Mouse (Mus musculus) embryonic facial prominence, embryonic 10.5 days (tissue): Measurements from ENCODE around the gene Eif4a3. TPM values are rescaled to one million over a fixed set of nuclear protein-coding genes. Genes with fewer than 3 reads are reported as not detected.
"Not testable (repeated sequence)": the region's sequence is repeated elsewhere in the genome, so short reads cannot be mapped to it uniquely, and the experiment has no call there.

Experiments used
- DNase-seq: peaks from one replicate; pipeline ENCODE4 v3.0.0-alpha.2; 2017; ENCODE audit warnings: low spot score
- H3K27ac ChIP-seq: fragments of 300-500 bp; sonication (generic); replicated peaks from 2 replicates; pipeline ENCODE4 v1.5.1; 2016; ENCODE audit warnings: mild to moderate bottlenecking
- H3K27me3 ChIP-seq: fragments of 300-500 bp; sonication (generic); replicated peaks from 2 replicates; pipeline ENCODE4 v1.6.1; 2016; ENCODE audit warnings: low read depth, mild to moderate bottlenecking; ENCODE audit not compliant: poor library complexity, severe bottlenecking
- H3K36me3 ChIP-seq: fragments of 300-500 bp; sonication (generic); replicated peaks from 2 replicates; pipeline ENCODE4 v1.6.1; 2016; ENCODE audit warnings: mild to moderate bottlenecking, moderate library complexity
- H3K4me1 ChIP-seq: fragments of 300-500 bp; sonication (generic); 2 replicates; pipeline ENCODE4 v1.6.1; 2016
- H3K4me3 ChIP-seq: fragments of 300-500 bp; sonication (generic); 2 replicates; pipeline ENCODE4 v1.5.1; 2016; ENCODE audit warnings: mild to moderate bottlenecking, moderate library complexity
- H3K9me3 ChIP-seq: fragments of 300-500 bp; sonication (generic); 2 replicates; pipeline ENCODE4 v1.6.1; 2016; ENCODE audit warnings: mild to moderate bottlenecking
- WGBS: fragments of 180-500 bp; shearing (Covaris S2); methylation state at CpG from one replicate; pipeline ENCODE4 v1.1.7; 2016; 5-methylcytosine and 5-hydroxymethylcytosine counted together
- polyA plus RNA-seq: library from polyadenylated mRNA; unstranded; fragments of >200 nt; fragmentation: Nextera tagmentation; extraction: Ambion mirVana; gene quantifications from 2 replicates; pipeline ENCODE4 v1.2.1, GENCODE M21; 2016

Gene Eif4a3
- polyA plus RNA-seq, 1 experiment from 2014 or later: 465 TPM

GRCm38 (mm10) chr11:119287207-119287992, 12.5 kb downstream of the Eif4a3 start:
- Histone ChIP-seq H3K4me3 (no peak overlapping the region), H3K27ac (no peak overlapping the region), H3K36me3 (peaks cover 92% of the 10 kb centered on the region), H3K27me3 (no peaks in the 10 kb centered on the region), H3K9me3 (no peaks in the 10 kb centered on the region), H3K4me1 (0 out of 2 replicates have a peak, but pooled peaks cover 2% of the 10 kb centered on the region)
- WGBS: 91% methylated on average over 20 of the region's 20 CpGs
- no peak for DNase-seq

- Histone ChIP-seq H3K27me3 (no peaks in the 10 kb centered on the region), H3K9me3 (no peaks in the 10 kb centered on the region), H3K4me1 (0 out of 2 replicates have a peak, but pooled peaks cover 2% of the 10 kb centered on the region), H3K4me3 (no peak overlapping the region), H3K27ac (no peak overlapping the region), H3K36me3 (peaks cover 87% of the 10 kb centered on the region)
- DNase-seq: no peak
- 72% methylated on average over 9 of the region's 9 CpGs for WGBS
These were observed 13.9 kb downstream of the Eif4a3 start for GRCm38 (mm10) chr11:119285791-119286527.

- H3K4me3 ChIP-seq: no peak overlapping the region
- no peak overlapping the region for H3K27ac ChIP-seq
- H3K27me3 ChIP-seq: no peaks in the 10 kb centered on the region
- H3K9me3 ChIP-seq: no peaks in the 10 kb centered on the region
- H3K36me3 ChIP-seq: peaks cover 42% of the 10 kb centered on the region
- WGBS: 84% methylated on average over 15 of the region's 15 CpGs
- H3K4me1 ChIP-seq: 0 out of 2 replicates have a peak, but pooled peaks cover 2% of the 10 kb centered on the region
- no peak for DNase-seq
These were observed 18.9 kb downstream of the Eif4a3 start for GRCm38 (mm10) chr11:119281030-119281429.

- H3K27ac ChIP-seq: no peak overlapping the region
- no peak for DNase-seq
- no peak overlapping the region for H3K4me3 ChIP-seq
- no peaks in the 10 kb centered on the region for H3K27me3 ChIP-seq
- peaks cover 16% of the 10 kb centered on the region for H3K4me1 ChIP-seq
- H3K36me3 ChIP-seq: peaks cover 33% of the 10 kb centered on the region
- H3K9me3 ChIP-seq: no peaks in the 10 kb centered on the region
- WGBS: 91% methylated on average over 8 of the region's 8 CpGs
These were observed 26.5 kb downstream of the Eif4a3 start for GRCm38 (mm10) chr11:119273186-119273930.

- Histone ChIP-seq H3K4me1 (peaks cover 25% of the 10 kb centered on the region), H3K36me3 (peaks cover 33% of the 10 kb centered on the region)
- 65% methylated on average over 3 of the region's 3 CpGs for WGBS
- not testable (repeated sequence) for DNase-seq, H3K27me3 ChIP-seq, H3K4me3 ChIP-seq, H3K27ac ChIP-seq, H3K9me3 ChIP-seq
These were observed 27.4 kb downstream of the Eif4a3 start for GRCm38 (mm10) chr11:119272492-119272891.

GRCm38 (mm10) chr11:119268557-119269195, 31.2 kb downstream of the Eif4a3 start:
- Histone ChIP-seq H3K36me3 (peaks cover 19% of the 10 kb centered on the region), H3K4me3 (peak overlapping the region; percentile 75), H3K27me3 (no peaks in the 10 kb centered on the region), H3K4me1 (peaks cover 29% of the 10 kb centered on the region), H3K9me3 (no peaks in the 10 kb centered on the region), H3K27ac (no peak overlapping the region)
- WGBS: 81% methylated on average over 16 of the region's 16 CpGs
- no peak for DNase-seq

GRCm38 (mm10) chr11:119267768-119268556, 31.9 kb downstream of the Eif4a3 start, which contains the start of gene Gaa:
TSS of gene Gaa (plus strand) at chr11:119267887.
- H3K27ac ChIP-seq: peak within 1 kb of the TSS; percentile 82

GRCm38 (mm10) chr11:119267241-119267674, 32.6 kb downstream of the Eif4a3 start:
- 52% methylated on average over 6 of the region's 6 CpGs for WGBS
- Histone ChIP-seq H3K27ac (no peak overlapping the region), H3K4me1 (peaks cover 29% of the 10 kb centered on the region), H3K27me3 (no peaks in the 10 kb centered on the region), H3K9me3 (no peaks in the 10 kb centered on the region), H3K4me3 (peak overlapping the region; percentile 75), H3K36me3 (peaks cover 19% of the 10 kb centered on the region)
- DNase-seq: no peak

More at GRCm38 (mm10) chr11:119267768-119268556, 31.9 kb downstream of the Eif4a3 start, which contains the start of gene Gaa:
- H3K9me3 ChIP-seq: no peaks in the 10 kb centered on the region
- peak within 1 kb of the TSS; percentile 75 for H3K4me3 ChIP-seq
- H3K27me3 ChIP-seq: no peaks in the 10 kb centered on the region
- WGBS: 4% methylated on average over 52 of the region's 52 CpGs
- peak; percentile 96 for DNase-seq
- peaks cover 15% of the 10 kb centered on the region; the same call in 1 of the 2 replicates for H3K36me3 ChIP-seq
- peaks cover 29% of the 10 kb centered on the region for H3K4me1 ChIP-seq

GRCm38 (mm10) chr11:119265811-119266210, 34.1 kb downstream of the Eif4a3 start:
- H3K4me3 ChIP-seq: no peak overlapping the region
- H3K27me3 ChIP-seq: no peaks in the 10 kb centered on the region
- peaks cover 20% of the 10 kb centered on the region for H3K4me1 ChIP-seq
- no peak for DNase-seq
- H3K27ac ChIP-seq: no peak overlapping the region
- WGBS: 76% methylated on average over 7 of the region's 7 CpGs
- peaks cover 30% of the 10 kb centered on the region for H3K36me3 ChIP-seq
- no peaks in the 10 kb centered on the region for H3K9me3 ChIP-seq

- DNase-seq: no peak
- H3K27ac ChIP-seq: no peak overlapping the region
- H3K27me3 ChIP-seq: no peaks in the 10 kb centered on the region
- 93% methylated on average over 13 of the region's 13 CpGs for WGBS
- H3K4me3 ChIP-seq: no peak overlapping the region
- peaks cover 44% of the 10 kb centered on the region for H3K36me3 ChIP-seq
- H3K4me1 ChIP-seq: peaks cover 20% of the 10 kb centered on the region
- no peaks in the 10 kb centered on the region for H3K9me3 ChIP-seq
These were observed 35.5 kb downstream of the Eif4a3 start for GRCm38 (mm10) chr11:119264413-119264812.

GRCm38 (mm10) chr11:119259977-119260376, 39.9 kb downstream of the Eif4a3 start:
- no peak overlapping the region for H3K4me3 ChIP-seq
- H3K9me3 ChIP-seq: no peaks in the 10 kb centered on the region
- H3K27ac ChIP-seq: no peak overlapping the region
- DNase-seq: no peak
- WGBS: 94% methylated on average over 8 of the region's 8 CpGs
- H3K36me3 ChIP-seq: peaks cover 46% of the 10 kb centered on the region
- no peaks in the 10 kb centered on the region for H3K27me3 ChIP-seq
- peaks cover 16% of the 10 kb centered on the region for H3K4me1 ChIP-seq
